Mouse (Mus musculus) frontal cortex, adult 2 months (tissue): ENCODE results near the gene Rbms3. TPM values are rescaled to one million over a fixed set of nuclear protein-coding genes. Genes with fewer than 3 reads are reported as not detected.

Source experiments
- DNase-seq, 2 experiments: peaks; one replicate each; pipeline ENCODE4 v3.0.0; 2022; ENCODE audit warnings: low spot score in 1 of 2; ENCODE audit errors: extremely low spot score in 1 of 2
- polyA plus RNA-seq: library from polyadenylated mRNA; depleted of rRNA; stranded (reverse); fragments of >200 nt; gene quantifications from 2 replicates; pipeline ENCODE4 v1.2.3, GENCODE M21; 2012

The Rbms3 gene
- polyA plus RNA-seq, 1 experiment: 5.7 TPM

- no peak for DNase-seq
Observed at GRCm38 (mm10) chr9:116940693-116941092, 689.0 kb downstream of the Rbms3 start.

GRCm38 (mm10) chr9:116928338-116928737 is 701.4 kb downstream of the Rbms3 start:
- no peak for DNase-seq

- no peak for DNase-seq
Observed at GRCm38 (mm10) chr9:116923151-116923550, 706.6 kb downstream of the Rbms3 start.

GRCm38 (mm10) chr9:116922561-116922960 is 707.2 kb downstream of the Rbms3 start:
- DNase-seq: no peak

GRCm38 (mm10) chr9:116919441-116920019 is 710.2 kb downstream of the Rbms3 start:
- peak in 1 of 2 experiments; percentile 18 for DNase-seq

GRCm38 (mm10) chr9:116912493-116912847 is 717.2 kb downstream of the Rbms3 start:
- DNase-seq: no peak

- no peak for DNase-seq
Observed at GRCm38 (mm10) chr9:116911781-116912492, 717.8 kb downstream of the Rbms3 start.

GRCm38 (mm10) chr9:116909511-116909910 is 720.2 kb downstream of the Rbms3 start:
- DNase-seq: no peak

GRCm38 (mm10) chr9:116906955-116907354 is 722.8 kb downstream of the Rbms3 start:
- no peak for DNase-seq

- no peak for DNase-seq
Observed at GRCm38 (mm10) chr9:116905646-116906045, 724.1 kb downstream of the Rbms3 start.

GRCm38 (mm10) chr9:116903304-116903993 is 726.3 kb downstream of the Rbms3 start:
- no peak for DNase-seq

GRCm38 (mm10) chr9:116899403-116899802 is 730.3 kb downstream of the Rbms3 start:
- no peak for DNase-seq

GRCm38 (mm10) chr9:116886973-116887680 is 742.6 kb downstream of the Rbms3 start:
- no peak for DNase-seq

GRCm38 (mm10) chr9:116885617-116886016 is 744.1 kb downstream of the Rbms3 start:
- no peak for DNase-seq

- no peak for DNase-seq
Observed at GRCm38 (mm10) chr9:116880503-116880902, 749.2 kb downstream of the Rbms3 start.

GRCm38 (mm10) chr9:116879600-116880457 is 749.9 kb downstream of the Rbms3 start:
- no peak for DNase-seq

GRCm38 (mm10) chr9:116876786-116877185 is 752.9 kb downstream of the Rbms3 start:
- no peak for DNase-seq

GRCm38 (mm10) chr9:116873976-116874320 is 755.8 kb downstream of the Rbms3 start:
- no peak for DNase-seq

GRCm38 (mm10) chr9:116873033-116873975 is 756.4 kb downstream of the Rbms3 start:
- peak; percentile 11 to 63 for DNase-seq
